Mouse (Mus musculus): ENCODE measurements around the gene Slc15a3. TPM values are rescaled to one million over a fixed set of nuclear protein-coding genes. Genes with fewer than 3 reads are reported as not detected.
A peak's percentile ranks its signal among the peaks of the same experiment; 100 is the strongest.

Gene Slc15a3
- total and polyA plus RNA-seq, 3 experiments = 0.02 to 0.05 TPM; not detected in 1

- Histone ChIP-seq H3K36me3 (replicated peaks) (peaks cover 26% of the 10 kb centered on the region), H3K9me3 (replicated peaks) (no peaks in the 10 kb centered on the region), H3K4me3 (ENCODE audit: low read depth, low read length) (no peak overlapping the region), H3K4me1 (ENCODE audit: insufficient read depth, low read depth, low read length) (peaks cover 23% of the 10 kb centered on the region), H3K27me3 (ENCODE audit: insufficient read depth, low read length) (peaks cover 12% of the 10 kb centered on the region; the same call in 1 of the 2 replicates)
- DNase-seq (ENCODE audit: low spot score) (no peak), ATAC-seq (ENCODE audit: extremely low read depth, insufficient number of reproducible peaks, low FRiP score, poor library complexity, severe bottlenecking) (no peak)
- TF ChIP-seq GATA2 (IDR thresholded peaks at IDR 0.05; ENCODE audit: borderline replicate concordance, low read depth, low read length) (no peak), CTCF (IDR thresholded peaks at IDR 0.05; ENCODE audit: low read depth, low read length) (no peak), TAL1 (conservative IDR thresholded peaks at IDR 0.05; ENCODE audit: low read depth, low read length) (no peak), POLR2AphosphoS5 (IDR thresholded peaks at IDR 0.05; ENCODE audit: insufficient replicate concordance, low read depth, low read length) (no peak), GATA1 (IDR thresholded peaks at IDR 0.05; ENCODE audit: borderline replicate concordance, low read length) (no peak)
These were observed 38.8 kb downstream of the Slc15a3 start for GRCm38 (mm10) chr19:10878201-10878837.

GRCm38 (mm10) chr19:10880085-10880974, 40.8 kb downstream of the Slc15a3 start:
- DNase-seq (ENCODE audit: low spot score) (no peak), ATAC-seq (ENCODE audit: extremely low read depth, insufficient number of reproducible peaks, low FRiP score, poor library complexity, severe bottlenecking) (no peak; the same call in 1 of the 2 replicates)
- peaks cover 13% of the 10 kb centered on the region for H3K36me3 ChIP-seq (replicated peaks)
- H3K9me3 ChIP-seq (replicated peaks) = peaks cover 3% of the 10 kb centered on the region; the same call in 1 of the 2 replicates
- peaks cover 16% of the 10 kb centered on the region; the same call in 1 of the 2 replicates for H3K27me3 ChIP-seq (ENCODE audit: insufficient read depth, low read length)
- peaks cover 23% of the 10 kb centered on the region for H3K4me1 ChIP-seq (ENCODE audit: insufficient read depth, low read depth, low read length)
- no peak for TF ChIP-seq GATA1 (IDR thresholded peaks at IDR 0.05; ENCODE audit: borderline replicate concordance, low read length)
- TF ChIP-seq TAL1 (conservative IDR thresholded peaks at IDR 0.05; ENCODE audit: low read depth, low read length) = no peak
- TF ChIP-seq POLR2AphosphoS5 (IDR thresholded peaks at IDR 0.05; ENCODE audit: insufficient replicate concordance, low read depth, low read length) = no peak
- no peak for TF ChIP-seq CTCF (IDR thresholded peaks at IDR 0.05; ENCODE audit: low read depth, low read length)
- TF ChIP-seq GATA2 (IDR thresholded peaks at IDR 0.05; ENCODE audit: borderline replicate concordance, low read depth, low read length) = no peak
- no peak overlapping the region for H3K4me3 ChIP-seq (ENCODE audit: low read depth, low read length)

GRCm38 (mm10) chr19:10880975-10881425, 41.5 kb downstream of the Slc15a3 start:
- H3K9me3 ChIP-seq (replicated peaks) = peaks cover 3% of the 10 kb centered on the region; the same call in 1 of the 2 replicates
- no peak for TF ChIP-seq CTCF (IDR thresholded peaks at IDR 0.05; ENCODE audit: low read depth, low read length)
- no peak for TF ChIP-seq POLR2AphosphoS5 (IDR thresholded peaks at IDR 0.05; ENCODE audit: insufficient replicate concordance, low read depth, low read length)
- no peak for TF ChIP-seq GATA2 (IDR thresholded peaks at IDR 0.05; ENCODE audit: borderline replicate concordance, low read depth, low read length)
- no peak for TF ChIP-seq TAL1 (conservative IDR thresholded peaks at IDR 0.05; ENCODE audit: low read depth, low read length)
- TF ChIP-seq GATA1 (IDR thresholded peaks at IDR 0.05; ENCODE audit: borderline replicate concordance, low read length) = no peak
- no peak for DNase-seq (ENCODE audit: low spot score)
- peaks cover 13% of the 10 kb centered on the region for H3K36me3 ChIP-seq (replicated peaks)
- ATAC-seq (ENCODE audit: extremely low read depth, insufficient number of reproducible peaks, low FRiP score, poor library complexity, severe bottlenecking) = no peak
- H3K27me3 ChIP-seq (ENCODE audit: insufficient read depth, low read length) = peaks cover 16% of the 10 kb centered on the region; the same call in 1 of the 2 replicates
- peaks cover 23% of the 10 kb centered on the region for H3K4me1 ChIP-seq (ENCODE audit: insufficient read depth, low read depth, low read length)
- H3K4me3 ChIP-seq (ENCODE audit: low read depth, low read length) = peak overlapping the region; percentile 69

GRCm38 (mm10) chr19:10881426-10882154, 42.1 kb downstream of the Slc15a3 start, which contains the start of gene Tmem109:
TSS of gene Tmem109 (minus strand) at chr19:10882001.
- Histone ChIP-seq H3K36me3 (replicated peaks) (peaks cover 13% of the 10 kb centered on the region), H3K27me3 (ENCODE audit: insufficient read depth, low read length) (peaks cover 16% of the 10 kb centered on the region; the same call in 1 of the 2 replicates), H3K4me3 (ENCODE audit: low read depth, low read length) (peak within 1 kb of the TSS; percentile 69), H3K9me3 (replicated peaks) (peaks cover 3% of the 10 kb centered on the region; the same call in 1 of the 2 replicates), H3K4me1 (ENCODE audit: insufficient read depth, low read depth, low read length) (peaks cover 23% of the 10 kb centered on the region)
- DNase-seq (ENCODE audit: low spot score) (peak; percentile 79), ATAC-seq (ENCODE audit: extremely low read depth, insufficient number of reproducible peaks, low FRiP score, poor library complexity, severe bottlenecking) (peak; percentile 45)
- no peak for TF ChIP-seq TAL1 (conservative IDR thresholded peaks at IDR 0.05; ENCODE audit: low read depth, low read length)

GRCm38 (mm10) chr19:10892201-10892600, 52.7 kb downstream of the Slc15a3 start:
- TF ChIP-seq GATA2 (IDR thresholded peaks at IDR 0.05; ENCODE audit: borderline replicate concordance, low read depth, low read length) = no peak
- TF ChIP-seq GATA1 (IDR thresholded peaks at IDR 0.05; ENCODE audit: borderline replicate concordance, low read length) = no peak
- no peak for TF ChIP-seq TAL1 (conservative IDR thresholded peaks at IDR 0.05; ENCODE audit: low read depth, low read length)
- TF ChIP-seq CTCF (IDR thresholded peaks at IDR 0.05; ENCODE audit: low read depth, low read length) = no peak
- TF ChIP-seq POLR2AphosphoS5 (IDR thresholded peaks at IDR 0.05; ENCODE audit: insufficient replicate concordance, low read depth, low read length) = no peak
- Histone ChIP-seq H3K9me3 (replicated peaks) (no peaks in the 10 kb centered on the region), H3K4me1 (ENCODE audit: insufficient read depth, low read depth, low read length) (peaks cover 23% of the 10 kb centered on the region), H3K36me3 (replicated peaks) (peaks cover 5% of the 10 kb centered on the region), H3K4me3 (ENCODE audit: low read depth, low read length) (no peak overlapping the region), H3K27me3 (ENCODE audit: insufficient read depth, low read length) (peaks cover 13% of the 10 kb centered on the region)
- no peak for DNase-seq (ENCODE audit: low spot score)
- ATAC-seq (ENCODE audit: extremely low read depth, insufficient number of reproducible peaks, low FRiP score, poor library complexity, severe bottlenecking) = no peak

Measured in G1E (cell line).